Mouse (Mus musculus) left cerebral cortex, adult 18-20 months (tissue): ENCODE data around the gene A030005K14Rik. TPM values are rescaled to one million over a fixed set of nuclear protein-coding genes. Genes with fewer than 3 reads are reported as not detected.

Source experiments
- DNase-seq, 2 experiments: peaks; one replicate each; pipeline ENCODE4 v3.0.0; 2021 to 2022; ENCODE audit warnings: low spot score in 2 of 2, mixed read lengths in 1 of 2
- total RNA-seq, 2 experiments: library from RNA; stranded (reverse); gene quantifications; 2 replicates each; pipeline ENCODE4 v1.2.3; 2021

The A030005K14Rik gene
- total RNA-seq, 2 experiments from 2014 or later, result not detected

- no peak for DNase-seq
These were observed 22.1 kb downstream of the A030005K14Rik start for GRCm38 (mm10) chr1:83036892-83037667.

- DNase-seq, result no peak
These were observed 24.7 kb downstream of the A030005K14Rik start for GRCm38 (mm10) chr1:83034509-83034908.

- no peak for DNase-seq
These were observed 26.7 kb downstream of the A030005K14Rik start for GRCm38 (mm10) chr1:83032508-83032907.

GRCm38 (mm10) chr1:83031950-83032349 lies 27.2 kb downstream of the A030005K14Rik start:
- no peak for DNase-seq

- no peak for DNase-seq
These were observed 42.6 kb downstream of the A030005K14Rik start for GRCm38 (mm10) chr1:83016556-83016955.

- no peak for DNase-seq
These were observed 43.8 kb downstream of the A030005K14Rik start for GRCm38 (mm10) chr1:83015329-83015879.

- no peak for DNase-seq
These were observed 44.7 kb downstream of the A030005K14Rik start for GRCm38 (mm10) chr1:83014477-83014876.

Other genes with a start within 250 kb of the A030005K14Rik start
- 10 to 100 TPM; 72.5 to 80.7 TPM for gene Agfg1, start 219.9 kb downstream of the A030005K14Rik start, total RNA-seq
- gene A030005L19Rik, start 146.1 kb downstream of the A030005K14Rik start, total RNA-seq, result under 1 TPM; 0.49 to 0.59 TPM
- not detected for gene A030014E15Rik, start 134.5 kb downstream of the A030005K14Rik start, total RNA-seq
- not detected for gene Gm6217, start 128.0 kb downstream of the A030005K14Rik start, total RNA-seq
- gene A030003K21Rik, start 116.0 kb downstream of the A030005K14Rik start, total RNA-seq, result not detected
- gene Gm7544, start 103.4 kb downstream of the A030005K14Rik start, total RNA-seq, result not detected
- not detected for gene Gm47955, start 99.1 kb downstream of the A030005K14Rik start, total RNA-seq
- not detected for gene Gm47959, start 58.8 kb downstream of the A030005K14Rik start, total RNA-seq
- gene Slc19a3, start 20.9 kb downstream of the A030005K14Rik start, total RNA-seq, result 1 to 10 TPM; 2.0 to 2.6 TPM
- not detected for gene Krtap28-10, start 16.9 kb downstream of the A030005K14Rik start, total RNA-seq
- not detected for gene Gm47969, start 14.4 kb downstream of the A030005K14Rik start, total RNA-seq
- not detected for gene Krtap28-13, start 1.6 kb upstream of the A030005K14Rik start, total RNA-seq
- not detected for gene Ccl20, start 57.4 kb upstream of the A030005K14Rik start, total RNA-seq
- under 1 TPM; 0.26 to 0.28 TPM for gene Daw1, start 100.4 kb upstream of the A030005K14Rik start, total RNA-seq